Comparison of ENCODE assay signal across 22 mouse cellular contexts in genomic region chr16:50235231-50235630, GRCm38 (mm10).
DNase-seq lines count a peak whose midpoint lies in the region; ATAC-seq and TF ChIP-seq lines count a peak whose summit lies in the region.
"Had no signal": no experiment of that assay in that cellular context is flagged by ENCODE, and none has a peak within 500 bp of the region (broad histone marks: within the 10 kb centered on the region; RNA-seq: fewer than 3 reads in every experiment).

No protein-coding gene starts in this region.

- H3K27ac ChIP-seq in forebrain, postnatal 0 days (ENCODE audit: low read depth, low read length), result no peak overlapping the region
- H3K27ac ChIP-seq in forebrain, embryonic 10.5 days, result no peak overlapping the region
- H3K27ac ChIP-seq in kidney, embryonic 15.5 days, result no peak overlapping the region
- H3K27ac ChIP-seq: embryonic facial prominence, embryonic 10.5 days; heart, adult 2 months; heart, embryonic 15.5 days; hindbrain, embryonic 10.5 days; hindbrain, embryonic 14.5 days had no signal

- H3K4me2 ChIP-seq in forebrain, postnatal 0 days (ENCODE audit: low read depth), result no peak overlapping the region
- H3K4me2 ChIP-seq in kidney, embryonic 15.5 days, result no peak overlapping the region
- H3K4me2 ChIP-seq: heart, embryonic 11.5 days; heart, embryonic 15.5 days; hindbrain, embryonic 14.5 days had no signal

- ATAC-seq in forebrain, postnatal 0 days, result peak; percentile 47; the same call in 1 of the 2 replicates
- peak; percentile 89 for ATAC-seq in kidney, embryonic 15.5 days (replicated peaks; ENCODE audit: low FRiP score)
- ATAC-seq: CD4-positive, CD25-positive, alpha-beta regulatory T cell, adult 4 months; forebrain, embryonic 14.5 days had no signal

- no peak for DNase-seq in forebrain, postnatal 0 days
- no peak for DNase-seq in forebrain, embryonic 10.5 days (ENCODE audit: extremely low spot score, low spot score)
- no peak for DNase-seq in kidney, adult 8-10 months
- DNase-seq in R1 (ENCODE audit: low read depth, low spot score), result peak; percentile 4
- peak; percentile 75 for DNase-seq in retina, postnatal 1 day
- no peak for DNase-seq in heart, postnatal 10 days
- DNase-seq: adrenal gland, adult 2 months; adrenal gland, postnatal 25 days; B cell, adult 2 months; cerebellum, adult 2 months; cerebellum, postnatal 10 days; gastrocnemius, postnatal 14 days; heart, adult 2 months had no signal

- no peaks in the 10 kb centered on the region for H3K27me3 ChIP-seq in forebrain, postnatal 0 days (ENCODE audit: insufficient read depth, low read length)
- no peaks in the 10 kb centered on the region for H3K27me3 ChIP-seq in forebrain, embryonic 10.5 days (ENCODE audit: poor library complexity, severe bottlenecking)
- no peaks in the 10 kb centered on the region for H3K27me3 ChIP-seq in kidney, embryonic 15.5 days
- H3K27me3 ChIP-seq: heart, embryonic 15.5 days had no signal

- 37% methylated on average over 3 of the region's 3 CpGs for WGBS in forebrain, postnatal 0 days
- WGBS in forebrain, embryonic 10.5 days, result 74% methylated on average over 3 of the region's 3 CpGs
- WGBS in kidney, embryonic 15.5 days, result 43% methylated on average over 3 of the region's 3 CpGs

- intact Hi-C loops in heart, postnatal 10 days (cut with DNase I), result no loop called here

- no peak overlapping the region for H3K9ac ChIP-seq in forebrain, postnatal 0 days
- H3K9ac ChIP-seq in kidney, embryonic 15.5 days, result no peak overlapping the region
- H3K9ac ChIP-seq: heart, embryonic 15.5 days; hindbrain, embryonic 14.5 days had no signal

- no peak overlapping the region for H3K4me3 ChIP-seq in forebrain, postnatal 0 days (ENCODE audit: low read depth, low read length)
- no peak overlapping the region for H3K4me3 ChIP-seq in forebrain, embryonic 10.5 days
- no peak overlapping the region for H3K4me3 ChIP-seq in kidney, embryonic 15.5 days (replicated peaks)
- H3K4me3 ChIP-seq: embryonic facial prominence, embryonic 10.5 days; heart, adult 2 months; heart, embryonic 15.5 days; hindbrain, embryonic 10.5 days had no signal

- no peak for TF ChIP-seq CTCF in forebrain, postnatal 0 days (IDR thresholded peaks at IDR 0.05; ENCODE audit: low read depth)

- no peaks in the 10 kb centered on the region for H3K4me1 ChIP-seq in forebrain, postnatal 0 days (ENCODE audit: insufficient read depth)
- no peaks in the 10 kb centered on the region for H3K4me1 ChIP-seq in forebrain, embryonic 10.5 days
- H3K4me1 ChIP-seq in kidney, embryonic 15.5 days, result no peaks in the 10 kb centered on the region
- H3K4me1 ChIP-seq: embryonic facial prominence, embryonic 10.5 days; heart, embryonic 15.5 days; hindbrain, embryonic 10.5 days had no signal

- no peaks in the 10 kb centered on the region for H3K36me3 ChIP-seq in forebrain, postnatal 0 days (ENCODE audit: insufficient read depth)
- H3K36me3 ChIP-seq in forebrain, embryonic 10.5 days (replicated peaks), result peaks cover 16% of the 10 kb centered on the region
- peaks cover 33% of the 10 kb centered on the region for H3K36me3 ChIP-seq in kidney, embryonic 15.5 days

- no peaks in the 10 kb centered on the region for H3K9me3 ChIP-seq in forebrain, postnatal 0 days (ENCODE audit: low read length)
- no peaks in the 10 kb centered on the region for H3K9me3 ChIP-seq in forebrain, embryonic 10.5 days
- no peaks in the 10 kb centered on the region for H3K9me3 ChIP-seq in kidney, embryonic 15.5 days (replicated peaks)
- H3K9me3 ChIP-seq: embryonic facial prominence, embryonic 10.5 days; G1E; heart, embryonic 15.5 days; hindbrain, embryonic 10.5 days had no signal

Comparison
In these comparisons a context has a peak if more than half of its experiments do, and no peak if none do; other contexts are left out.
1. DNase-seq: peak in R1 (single experiment) and retina, postnatal 1 day (single experiment); none in forebrain, postnatal 0 days (single experiment), forebrain, embryonic 10.5 days (single experiment), kidney, adult 8-10 months (0 of 2) and heart, postnatal 10 days (0 of 2).